Mouse (Mus musculus): ENCODE results near the gene Yap1. TPM values are rescaled to one million over a fixed set of nuclear protein-coding genes. Genes with fewer than 3 reads are reported as not detected.
A peak's percentile ranks its signal among the peaks of the same experiment; 100 is the strongest.
"Not testable (repeated sequence)": the region's sequence is repeated elsewhere in the genome, so short reads cannot be mapped to it uniquely, and the experiment has no call there.

Yap1 gene
- total RNA-seq, 2 experiments from 2014 or later: 33.6 to 51.3 TPM

- no peak for TF ChIP-seq CTCF (IDR thresholded peaks at IDR 0.05)
- no peak for DNase-seq
- intact Hi-C loops (cut with DNase I): loop anchor here (10.0 kb wide), 1 partner anchor 174 kb away; no protein-coding TSS in a partner anchor
- Histone ChIP-seq H3K4me3 (no peak overlapping the region), H3K27ac (no peak overlapping the region)
Measured at GRCm38 (mm10) chr9:7900965-7901364, 103.4 kb downstream of the Yap1 start.

GRCm38 (mm10) chr9:7897502-7897901 lies 106.9 kb downstream of the Yap1 start:
- Histone ChIP-seq H3K4me3 (no peak overlapping the region), H3K27ac (no peak overlapping the region)
- DNase-seq: peak; percentile 69
- intact Hi-C loops (cut with DNase I): loop anchor here (1.0 to 5.0 kb wide), 2 partner anchors 60 to 183 kb away; partner anchors contain the start of gene Birc2
- TF ChIP-seq CTCF (IDR thresholded peaks at IDR 0.05): peak; percentile 90

GRCm38 (mm10) chr9:7891796-7892195 lies 112.6 kb downstream of the Yap1 start:
- DNase-seq; H3K27ac ChIP-seq; H3K4me3 ChIP-seq; intact Hi-C loops (cut with DNase I): not testable (repeated sequence)

DNA sequence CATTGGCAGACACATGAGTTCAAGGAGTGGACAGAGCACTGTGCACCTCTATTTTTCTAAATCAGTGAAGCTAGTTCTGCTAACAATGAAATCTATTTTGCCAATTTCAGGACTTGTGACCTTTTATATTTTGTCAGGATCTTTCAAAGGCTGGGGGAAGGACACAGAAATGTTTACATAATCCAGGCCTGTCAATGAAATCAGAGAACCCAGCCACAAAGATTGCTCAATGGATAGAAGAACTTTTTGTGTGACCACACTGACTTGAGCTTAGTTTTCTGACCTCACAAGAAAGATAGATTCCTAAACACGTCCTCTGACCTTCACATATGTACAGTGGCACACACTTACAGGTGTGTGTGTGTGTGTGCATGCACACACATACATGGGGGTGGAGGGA lies 113.2 kb downstream of the Yap1 start:
- no peak for TF ChIP-seq CTCF (IDR thresholded peaks at IDR 0.05)
- intact Hi-C loops (cut with DNase I): no loop called here
- no peak overlapping the region for H3K27ac ChIP-seq
- no peak for DNase-seq
- H3K4me3 ChIP-seq: no peak overlapping the region

GRCm38 (mm10) chr9:7884346-7884745 lies 120.0 kb downstream of the Yap1 start:
- no peak overlapping the region for H3K27ac ChIP-seq
- TF ChIP-seq CTCF (IDR thresholded peaks at IDR 0.05): no peak
- DNase-seq: no peak
- H3K4me3 ChIP-seq: no peak overlapping the region
- intact Hi-C loops (cut with DNase I): no loop called here

- Histone ChIP-seq H3K4me3 (no peak overlapping the region), H3K27ac (no peak overlapping the region)
- DNase-seq: no peak
- no peak for TF ChIP-seq CTCF (IDR thresholded peaks at IDR 0.05)
- intact Hi-C loops (cut with DNase I): no loop called here
Measured at GRCm38 (mm10) chr9:7882304-7882865, 122.0 kb downstream of the Yap1 start.

Other genes starting within 250 kb of the Yap1 start
- 10 to 100 TPM; 21.7 to 25.5 TPM for gene Tmem123, start 240.6 kb downstream of the Yap1 start, total RNA-seq (2021)
- 10 to 100 TPM; 21.9 to 22.0 TPM for gene Birc2, start 167.5 kb downstream of the Yap1 start, total RNA-seq (2021)
- gene Birc3, start 131.4 kb downstream of the Yap1 start, total RNA-seq (2021): 1 to 10 TPM; 6.0 to 8.8 TPM
- under 1 TPM; 0.20 to 0.26 TPM for gene Cfap300, start 38.2 kb upstream of the Yap1 start, total RNA-seq (2021)
- under 1 TPM; 0.46 to 0.64 TPM for gene Cep126, start 129.7 kb upstream of the Yap1 start, total RNA-seq (2021)

Measured in gastrocnemius, adult 2 months (tissue).